Mouse (Mus musculus) bone marrow macrophage, adult 2 months (primary cell): ENCODE measurements around the gene Odf3l2. TPM values are rescaled to one million over a fixed set of nuclear protein-coding genes. Genes with fewer than 3 reads are reported as not detected.

Source experiments
- H3K27ac ChIP-seq: 2 replicates; pipeline ENCODE4 v1.5.1; 2012; ENCODE audit warnings: low read depth, low read length; ENCODE audit not compliant: insufficient read depth
- H3K4me1 ChIP-seq: 2 replicates; pipeline ENCODE4 v1.6.1; 2012; ENCODE audit warnings: low read length; ENCODE audit not compliant: control insufficient read depth, insufficient read depth
- H3K4me3 ChIP-seq: 2 replicates; pipeline ENCODE4 v1.5.1; 2012; ENCODE audit warnings: mild to moderate bottlenecking, low read length, moderate library complexity; ENCODE audit not compliant: insufficient read depth
- CTCF ChIP-seq: IDR thresholded peaks from 2 replicates; pipeline ENCODE4 v1.5.1; 2012; ENCODE audit warnings: low read depth, mild to moderate bottlenecking, low read length, moderate library complexity
- POLR2A ChIP-seq: IDR thresholded peaks from 2 replicates; pipeline ENCODE4 v1.6.1; 2012; ENCODE audit warnings: mild to moderate bottlenecking, low read depth, low read length, borderline replicate concordance
- polyA plus RNA-seq: library from polyadenylated mRNA; stranded (reverse); fragments of >200 nt; gene quantifications from 2 replicates; pipeline ENCODE4 v1.2.4, GENCODE M21; 2012; ENCODE audit not compliant: missing spikeins, insufficient read depth, insufficient read length

Gene Odf3l2
- polyA plus RNA-seq, 1 experiment = not detected

DNA sequence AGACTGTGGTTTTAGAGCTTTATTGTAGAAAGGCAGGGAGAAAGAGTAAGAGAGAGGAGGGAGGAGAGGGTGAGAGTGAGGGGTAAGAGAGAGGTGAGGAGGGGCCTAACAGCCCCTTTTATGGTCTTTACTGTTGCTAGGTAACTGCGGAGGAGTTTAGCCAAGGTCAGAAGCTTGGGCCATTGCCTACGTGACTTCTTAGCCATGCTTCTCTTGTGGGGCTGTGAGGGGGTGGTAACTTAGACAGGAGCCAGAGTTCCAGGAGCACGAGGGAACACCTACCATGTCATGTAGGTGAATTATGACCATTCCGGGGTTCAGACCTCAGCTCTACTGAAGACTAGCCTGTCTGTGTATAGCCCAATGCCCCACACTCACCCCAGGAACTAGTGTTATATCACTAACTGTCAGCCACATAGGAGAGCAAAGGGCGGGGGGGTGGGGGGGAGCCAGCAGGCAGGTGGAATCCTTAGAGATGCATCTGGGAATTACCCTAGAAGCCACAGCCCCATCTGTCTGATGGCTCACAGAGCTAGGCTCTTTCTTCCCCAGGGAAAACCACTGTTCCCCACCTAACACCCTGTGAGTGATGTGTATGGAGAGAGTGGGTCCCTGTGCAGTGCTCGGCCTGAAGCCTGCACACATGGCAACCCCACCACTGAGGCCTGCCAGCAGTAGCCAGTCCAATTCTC is 26.0 kb upstream of the Odf3l2 start:
- TF ChIP-seq CTCF (no peak), POLR2A (no peak)
- H3K4me3 ChIP-seq = no peak overlapping the region
- no peak overlapping the region for H3K27ac ChIP-seq
- peaks cover 9% of the 10 kb centered on the region for H3K4me1 ChIP-seq

- Histone ChIP-seq H3K27ac (peak overlapping the region; percentile 58), H3K4me3 (peak overlapping the region; percentile 80), H3K4me1 (peaks cover 18% of the 10 kb centered on the region)
- TF ChIP-seq POLR2A = no peak
Measured at GRCm38 (mm10) chr10:79670071-79670888, 24.7 kb upstream of the Odf3l2 start.

DNA sequence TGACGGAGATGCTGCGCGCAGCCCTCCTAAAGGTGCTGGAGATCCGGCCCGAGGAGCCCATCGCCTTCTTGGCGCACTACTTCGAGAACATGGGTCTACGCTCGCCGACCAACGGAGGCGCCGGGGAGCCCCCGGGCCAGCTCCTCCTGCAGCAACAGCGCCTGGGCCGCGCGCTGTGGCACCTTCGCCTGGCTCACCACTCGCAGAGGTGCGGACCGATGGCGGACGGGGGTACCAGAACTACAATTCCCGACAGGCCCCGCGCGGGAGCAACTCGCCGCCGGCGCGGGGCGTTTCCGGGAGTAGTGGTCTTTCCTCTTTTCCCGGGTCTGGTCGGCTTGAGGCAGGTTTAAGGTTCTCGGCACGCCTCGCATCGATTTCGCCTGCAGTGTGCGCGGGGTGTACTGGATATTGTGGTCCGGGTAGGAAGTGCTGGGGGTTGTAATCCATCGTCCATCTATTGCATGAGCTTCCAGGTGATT is 24.1 kb upstream of the Odf3l2 start:
- TF ChIP-seq POLR2A = no peak
- no peak for TF ChIP-seq CTCF
- Histone ChIP-seq H3K27ac (peak overlapping the region; percentile 58), H3K4me3 (peak overlapping the region; percentile 80), H3K4me1 (peaks cover 18% of the 10 kb centered on the region)

GRCm38 (mm10) chr10:79668771-79669575 is 23.4 kb upstream of the Odf3l2 start, which contains the start of gene Tpgs1:
TSS of gene Tpgs1 (plus strand) at chr10:79669369.
- peaks cover 18% of the 10 kb centered on the region for H3K4me1 ChIP-seq
- peak within 1 kb of the TSS; percentile 80 for H3K4me3 ChIP-seq
- peak within 1 kb of the TSS; percentile 58 for H3K27ac ChIP-seq
- peak; percentile 75 for TF ChIP-seq CTCF
- no peak for TF ChIP-seq POLR2A

GRCm38 (mm10) chr10:79668076-79668475 is 22.5 kb upstream of the Odf3l2 start:
- H3K27ac ChIP-seq = no peak overlapping the region
- no peak overlapping the region for H3K4me3 ChIP-seq
- no peak for TF ChIP-seq CTCF
- TF ChIP-seq POLR2A = no peak
- H3K4me1 ChIP-seq = peaks cover 18% of the 10 kb centered on the region

DNA sequence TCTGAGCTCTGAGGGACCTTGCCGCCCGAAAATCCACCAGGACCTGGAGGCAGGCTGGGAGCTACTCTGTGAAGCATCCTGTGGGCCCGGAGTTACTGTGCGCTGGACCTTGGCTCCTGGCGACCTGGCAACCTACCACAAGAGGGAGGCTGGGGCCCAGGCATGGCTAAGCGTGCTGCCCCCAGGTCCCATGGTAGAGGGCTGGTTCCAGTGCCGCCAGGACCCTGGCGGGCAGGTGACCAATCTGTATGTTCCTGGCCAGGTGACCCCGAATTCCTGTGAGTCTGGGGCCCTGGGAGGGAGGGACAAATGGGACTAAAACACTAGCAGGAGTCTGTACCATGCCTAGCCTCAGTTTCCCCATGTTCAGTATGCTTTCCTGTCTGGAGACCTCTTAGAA is 21.0 kb upstream of the Odf3l2 start:
- Histone ChIP-seq H3K4me1 (peaks cover 18% of the 10 kb centered on the region), H3K27ac (no peak overlapping the region), H3K4me3 (no peak overlapping the region)
- TF ChIP-seq CTCF = no peak
- TF ChIP-seq POLR2A = no peak

- Histone ChIP-seq H3K27ac (no peak overlapping the region), H3K4me1 (peaks cover 8% of the 10 kb centered on the region), H3K4me3 (no peak overlapping the region)
- no peak for TF ChIP-seq CTCF
- no peak for TF ChIP-seq POLR2A
Measured at GRCm38 (mm10) chr10:79665051-79665450, 19.5 kb upstream of the Odf3l2 start.

DNA sequence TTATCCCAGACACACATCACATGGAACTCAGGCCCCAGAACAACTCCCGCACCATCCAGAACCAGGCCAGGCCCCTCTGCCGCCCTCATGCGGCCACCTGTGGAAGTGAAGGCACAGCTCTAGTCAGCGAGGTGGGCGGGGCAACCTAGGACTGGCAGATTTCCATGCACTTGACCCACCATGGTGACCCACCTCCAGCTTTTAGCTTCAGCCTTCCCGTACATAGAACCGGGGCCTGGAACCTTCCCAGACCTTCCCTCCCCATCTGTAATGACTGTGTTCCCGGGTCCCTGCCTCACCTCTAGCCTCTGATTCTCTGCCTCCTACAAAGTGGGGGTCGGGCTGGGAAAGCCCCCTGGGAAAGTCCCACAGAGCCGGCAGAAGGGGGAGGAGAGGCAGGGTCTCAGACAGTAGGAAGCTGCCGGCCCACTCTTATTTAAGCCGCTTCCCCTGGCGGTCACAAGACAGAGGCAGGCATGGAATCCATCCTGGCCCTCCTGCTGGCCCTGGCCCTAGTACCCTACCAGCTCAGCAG is 18.7 kb upstream of the Odf3l2 start, which contains the start of gene Madcam1:
Gene Madcam1 (plus strand): TSS at position 429 of the 535 bp plus-strand sequence.
- no peak within 1 kb of the TSS for H3K4me3 ChIP-seq
- H3K4me1 ChIP-seq = peaks cover 8% of the 10 kb centered on the region
- no peak within 1 kb of the TSS for H3K27ac ChIP-seq
- TF ChIP-seq CTCF (peak; percentile 66), POLR2A (no peak)

GRCm38 (mm10) chr10:79661861-79662260 is 16.3 kb upstream of the Odf3l2 start:
- no peak for TF ChIP-seq POLR2A
- TF ChIP-seq CTCF = no peak
- no peak overlapping the region for H3K4me3 ChIP-seq
- H3K27ac ChIP-seq = no peak overlapping the region
- H3K4me1 ChIP-seq = peaks cover 12% of the 10 kb centered on the region
